Mouse (Mus musculus) right cerebral cortex, postnatal 10 days (tissue): ENCODE measurements around the gene Crygs.

Experiments
- DNase-seq, 2 experiments: peaks; one replicate each; pipeline ENCODE4 v3.0.0; 2021; ENCODE audit warnings: low spot score in 2 of 2

Crygs gene

DNA sequence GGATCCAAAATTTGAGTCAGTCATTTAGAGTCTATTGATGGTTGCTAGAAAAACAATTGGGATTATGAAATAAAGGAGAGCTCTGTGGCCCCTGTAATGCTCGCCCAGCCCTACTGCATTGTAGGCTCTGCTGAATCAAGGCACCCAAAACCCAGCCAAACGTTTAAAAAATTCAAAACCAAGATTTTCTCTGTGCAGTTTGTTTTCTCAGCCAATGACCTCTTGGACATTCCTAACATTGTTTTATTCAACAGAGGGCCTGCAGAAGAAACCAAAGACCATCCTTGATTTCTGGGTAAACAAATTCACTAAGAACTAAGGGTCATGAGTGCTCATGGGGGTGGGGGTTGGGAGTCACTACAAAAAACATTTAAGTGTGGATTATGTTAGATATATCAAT, at the start of gene Crygs:
TSS of gene Crygs (minus strand) at position 101 of the 400 bp plus-strand sequence.
- no peak for DNase-seq

GRCm38 (mm10) chr16:22857431-22858113, 46.2 kb upstream of the Crygs start, which contains the start of the genes Tbccd1 and Dnajb11:
TSS of gene Tbccd1 (minus strand) at chr16:22857669.
TSS of gene Dnajb11 (plus strand) at chr16:22857845.
- peak; percentile 100 for DNase-seq

DNA sequence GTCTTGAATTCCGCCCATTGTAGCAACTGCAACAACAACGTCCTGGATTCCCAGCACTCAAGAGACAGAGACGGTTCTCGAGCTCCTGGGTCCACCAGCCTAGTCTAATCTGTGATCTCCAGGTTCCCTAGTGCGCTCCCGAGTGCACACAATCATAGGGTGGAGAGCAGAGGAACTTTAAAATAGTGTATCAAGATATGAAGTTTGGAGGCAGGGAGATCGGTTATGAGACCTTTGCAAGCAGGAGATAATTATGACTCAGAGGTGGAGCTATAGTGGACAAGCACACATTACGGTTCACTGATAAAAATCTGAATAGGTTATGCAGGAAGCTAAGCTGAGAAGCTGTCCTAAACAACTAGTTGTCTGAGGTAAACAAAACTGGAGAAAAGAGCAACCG, 45.4 kb upstream of the Crygs start:
- DNase-seq = no peak

- DNase-seq = no peak
Measured at GRCm38 (mm10) chr16:22852709-22853108, 41.3 kb upstream of the Crygs start.

- DNase-seq = no peak
Measured at GRCm38 (mm10) chr16:22848331-22848730, 37.0 kb upstream of the Crygs start.

DNA sequence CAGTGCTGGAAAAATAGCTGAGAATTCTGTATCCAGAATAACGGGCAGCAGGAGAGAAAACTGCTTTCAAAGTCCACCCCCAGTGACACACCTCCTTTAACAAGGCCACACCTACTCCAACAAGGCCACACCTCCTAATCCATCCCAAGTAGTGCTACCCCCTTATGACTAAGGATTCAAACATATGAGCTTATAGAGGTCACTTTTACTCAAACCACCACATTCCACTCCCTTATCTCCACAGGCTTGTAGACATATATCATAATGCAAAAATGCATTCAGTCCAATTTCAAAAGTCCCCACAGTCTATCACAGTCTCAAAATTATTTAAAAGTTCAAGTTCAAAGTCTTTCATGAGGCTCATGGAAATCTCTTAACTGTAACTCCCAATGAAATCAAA, 36.3 kb upstream of the Crygs start:
- DNase-seq = no peak

GRCm38 (mm10) chr16:22845481-22845880, 34.1 kb upstream of the Crygs start:
- DNase-seq = no peak

- no peak for DNase-seq
Measured at GRCm38 (mm10) chr16:22844834-22845233, 33.5 kb upstream of the Crygs start.

- peak; percentile 90 to 91 for DNase-seq
Measured at GRCm38 (mm10) chr16:22844061-22844801, 32.9 kb upstream of the Crygs start.

DNA sequence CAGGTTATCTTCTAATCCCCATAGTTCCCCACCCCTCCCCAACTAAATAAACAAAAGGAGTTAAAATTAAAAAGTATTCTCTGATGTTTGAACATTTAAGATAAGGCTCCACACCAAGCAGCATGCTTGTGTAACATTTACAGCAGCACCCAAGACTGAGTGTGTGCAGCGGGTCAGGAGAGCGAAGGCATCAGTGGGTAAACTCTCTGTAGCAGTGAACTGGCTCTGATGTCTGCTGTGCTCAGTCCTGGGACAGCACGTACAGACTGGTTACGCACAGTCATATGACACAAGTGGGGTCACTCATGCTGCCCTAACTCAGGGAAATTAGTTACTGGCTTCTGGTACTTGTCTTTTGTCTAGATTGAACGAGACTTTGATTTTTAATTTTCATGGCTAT, 31.5 kb upstream of the Crygs start:
- DNase-seq = no peak

GRCm38 (mm10) chr16:22839146-22839857, 27.9 kb upstream of the Crygs start:
- DNase-seq = no peak

DNA sequence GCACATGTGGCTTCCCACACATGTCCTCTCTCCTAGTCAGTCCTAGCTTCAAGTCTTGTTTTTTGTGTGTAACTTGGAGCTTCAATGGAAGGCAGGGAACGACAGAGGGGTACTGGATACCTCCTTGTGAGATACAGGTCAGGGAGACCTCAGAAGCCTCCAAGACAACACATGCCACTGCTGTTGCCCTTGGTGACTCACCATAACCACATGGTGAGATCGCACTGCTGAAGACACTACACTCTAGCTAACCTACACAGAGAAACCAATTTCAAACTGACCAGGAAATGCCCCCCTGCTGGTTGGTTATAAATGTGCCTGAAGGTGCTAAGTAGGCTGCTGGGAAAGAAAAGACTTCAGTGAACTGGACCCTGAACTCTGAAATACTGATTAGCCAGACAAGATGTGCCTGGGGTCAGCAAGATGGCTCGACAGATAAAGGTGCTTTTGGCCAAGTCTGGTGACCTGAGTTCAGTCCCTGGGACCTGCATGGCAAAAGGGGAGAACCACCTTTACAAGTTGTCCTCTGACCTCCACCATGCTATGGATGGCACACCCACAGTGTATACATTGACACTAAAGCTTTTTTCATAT, 21.7 kb upstream of the Crygs start:
- DNase-seq = no peak

- DNase-seq = peak; percentile 70 to 72
Measured at GRCm38 (mm10) chr16:22820731-22821130, 9.4 kb upstream of the Crygs start.

DNA sequence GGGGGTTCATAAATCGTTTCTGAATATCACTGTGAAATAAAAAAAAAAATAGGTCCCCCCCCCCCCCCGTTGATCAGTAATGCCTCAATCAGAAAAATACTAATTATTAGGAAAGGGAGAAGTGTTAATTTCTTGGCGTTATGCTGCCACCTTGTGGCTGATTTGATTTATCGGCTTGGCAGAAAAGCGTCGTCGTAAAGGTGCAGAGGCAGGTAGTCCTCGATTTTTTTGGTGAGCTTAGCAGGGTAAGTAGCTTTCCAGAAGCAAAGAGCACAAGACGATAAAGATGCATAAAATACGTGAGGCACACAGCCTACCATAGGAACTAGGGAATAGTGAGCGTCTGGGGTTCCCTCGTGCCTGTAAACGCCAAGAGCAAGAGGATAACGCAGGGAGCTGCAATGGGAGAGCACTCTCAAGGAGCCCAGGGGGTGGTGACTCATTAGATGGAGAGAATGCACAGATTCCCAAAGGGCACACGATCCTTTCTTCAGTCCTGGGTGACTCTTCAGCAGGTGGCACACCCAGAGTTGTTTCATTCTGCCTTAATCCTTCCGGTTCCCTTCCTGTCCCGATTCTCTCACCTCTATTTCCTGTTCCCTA, 3.8 kb downstream of the Crygs start:
- peak; percentile 50 to 78 for DNase-seq

DNA sequence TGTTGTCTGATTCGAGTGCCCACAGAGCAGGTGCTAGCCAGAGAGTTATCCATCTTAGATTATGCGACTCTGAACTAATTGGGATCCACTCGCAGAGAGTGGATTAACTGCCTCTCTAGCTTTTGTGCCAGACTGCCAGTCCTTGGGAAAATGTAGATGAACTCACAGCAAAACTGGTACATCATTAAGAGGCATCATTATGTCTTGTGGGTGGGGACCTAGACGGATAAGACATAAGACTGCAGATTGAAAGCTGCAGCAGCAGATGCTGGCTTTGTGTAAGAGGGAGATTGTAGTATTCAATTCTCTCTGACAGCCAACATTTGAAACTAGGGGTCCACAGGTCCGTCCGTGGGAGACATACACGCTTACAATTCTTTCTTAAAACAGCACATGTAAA, 8.6 kb downstream of the Crygs start:
- no peak for DNase-seq

DNA sequence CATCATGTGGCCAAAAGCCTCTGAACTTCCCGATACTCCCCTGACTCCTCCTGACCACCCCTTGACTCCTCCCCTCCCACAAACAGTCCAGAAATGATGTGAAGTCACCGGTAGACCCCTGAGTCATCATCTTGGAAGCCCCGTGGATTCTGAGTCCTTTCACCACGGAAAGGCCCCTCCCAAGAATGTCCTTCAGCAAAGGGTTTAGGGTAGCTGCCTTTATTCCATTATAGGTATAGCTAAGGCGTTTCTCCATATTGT, 10.6 kb downstream of the Crygs start:
- no peak for DNase-seq

- no peak for DNase-seq
Measured at GRCm38 (mm10) chr16:22800026-22800848, 11.1 kb downstream of the Crygs start.

DNA sequence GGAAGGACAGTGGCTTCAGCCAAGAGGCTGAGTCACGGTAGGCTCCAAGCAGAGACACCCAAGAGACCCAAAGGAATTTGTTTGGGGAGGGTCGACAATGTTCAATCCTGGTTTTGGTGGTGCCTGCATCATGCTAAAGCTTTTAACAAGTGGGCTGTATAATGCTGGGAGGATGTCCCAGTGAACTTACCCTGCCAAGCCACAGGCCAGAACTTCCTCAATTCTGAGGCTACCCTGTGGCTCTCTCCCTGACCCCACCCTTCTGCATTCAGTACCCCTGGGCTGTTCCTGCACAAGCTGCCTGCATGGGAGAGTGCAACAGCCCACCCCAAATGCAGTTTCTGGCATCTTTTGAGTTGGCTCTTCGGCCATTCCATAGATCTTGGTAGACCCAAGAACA, 12.9 kb downstream of the Crygs start:
- no peak for DNase-seq

DNA sequence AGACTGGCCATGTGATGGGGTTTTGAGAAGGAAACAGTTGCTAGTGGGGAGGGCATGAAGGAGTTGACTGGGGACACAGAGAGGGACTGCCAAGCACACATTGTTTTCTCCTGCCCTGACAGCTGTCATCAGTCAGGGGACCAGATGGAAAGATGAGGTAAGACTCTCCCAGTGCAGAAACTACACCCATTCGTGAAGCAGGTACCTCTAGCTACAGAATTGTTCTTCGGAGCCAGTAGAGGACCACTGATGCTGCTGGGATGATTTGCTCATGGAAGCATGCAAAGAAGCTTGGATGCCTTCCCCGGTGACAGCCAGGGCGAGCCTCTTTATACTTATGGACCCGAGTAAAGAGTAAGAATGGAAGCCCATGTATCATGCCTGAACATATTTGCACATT, 13.9 kb downstream of the Crygs start:
- DNase-seq = no peak

- DNase-seq = no peak
Measured at GRCm38 (mm10) chr16:22795497-22795896, 15.9 kb downstream of the Crygs start.

- no peak for DNase-seq
Measured at GRCm38 (mm10) chr16:22791235-22791634, 20.1 kb downstream of the Crygs start.
